Mouse (Mus musculus) splenic B cell, adult 2 months (primary cell): ENCODE results near the gene Cyb5rl.

Source experiments
- DNase-seq: peaks from one replicate; pipeline ENCODE4 v3.0.0-alpha.2; 2011; ENCODE audit warnings: low read depth, low spot score
- H3K27me3 ChIP-seq: 2 replicates; pipeline ENCODE4 v1.6.1; 2012; ENCODE audit warnings: mild to moderate bottlenecking, low read length, moderate library complexity, mixed read lengths; ENCODE audit not compliant: control insufficient read depth, poor library complexity, insufficient read depth, severe bottlenecking
- H3K36me3 ChIP-seq: 2 replicates; pipeline ENCODE4 v1.6.1; 2012; ENCODE audit warnings: mild to moderate bottlenecking, low read length, moderate library complexity, mixed read lengths; ENCODE audit not compliant: control insufficient read depth, poor library complexity, insufficient read depth, severe bottlenecking

Cyb5rl gene

GRCm38 (mm10) chr4:107066252-107067124 lies at the start of gene Cyb5rl, which contains the start of gene Mrpl37:
TSS of gene Cyb5rl (plus strand) at chr4:107066988.
TSS of gene Mrpl37 (minus strand) at chr4:107066868.
- peaks cover 1% of the 10 kb centered on the region; the same call in 1 of the 2 replicates for H3K36me3 ChIP-seq
- no peaks in the 10 kb centered on the region for H3K27me3 ChIP-seq
- DNase-seq: peak; percentile 98

GRCm38 (mm10) chr4:107017257-107017656 lies 49.5 kb upstream of the Cyb5rl start:
- DNase-seq: no peak
- Histone ChIP-seq H3K36me3 (no peaks in the 10 kb centered on the region), H3K27me3 (no peaks in the 10 kb centered on the region)

GRCm38 (mm10) chr4:107018521-107018920 lies 48.3 kb upstream of the Cyb5rl start:
- no peak for DNase-seq
- H3K27me3 ChIP-seq: no peaks in the 10 kb centered on the region
- H3K36me3 ChIP-seq: no peaks in the 10 kb centered on the region

- DNase-seq: no peak
- H3K27me3 ChIP-seq: no peaks in the 10 kb centered on the region
- H3K36me3 ChIP-seq: no peaks in the 10 kb centered on the region
Measured at GRCm38 (mm10) chr4:107019027-107019426, 47.8 kb upstream of the Cyb5rl start.

- no peak for DNase-seq
- no peaks in the 10 kb centered on the region for H3K36me3 ChIP-seq
- H3K27me3 ChIP-seq: no peaks in the 10 kb centered on the region
Measured at GRCm38 (mm10) chr4:107020287-107021000, 46.3 kb upstream of the Cyb5rl start.

GRCm38 (mm10) chr4:107021464-107021863 lies 45.3 kb upstream of the Cyb5rl start:
- no peaks in the 10 kb centered on the region for H3K36me3 ChIP-seq
- H3K27me3 ChIP-seq: no peaks in the 10 kb centered on the region
- DNase-seq: no peak

GRCm38 (mm10) chr4:107024899-107025298 lies 41.9 kb upstream of the Cyb5rl start:
- no peaks in the 10 kb centered on the region for H3K27me3 ChIP-seq
- DNase-seq: no peak
- no peaks in the 10 kb centered on the region for H3K36me3 ChIP-seq

- no peaks in the 10 kb centered on the region for H3K36me3 ChIP-seq
- H3K27me3 ChIP-seq: no peaks in the 10 kb centered on the region
- no peak for DNase-seq
Measured at GRCm38 (mm10) chr4:107025369-107025768, 41.4 kb upstream of the Cyb5rl start.

- Histone ChIP-seq H3K27me3 (no peaks in the 10 kb centered on the region), H3K36me3 (no peaks in the 10 kb centered on the region)
- DNase-seq: no peak
Measured at GRCm38 (mm10) chr4:107026451-107026850, 40.3 kb upstream of the Cyb5rl start.

- Histone ChIP-seq H3K36me3 (no peaks in the 10 kb centered on the region), H3K27me3 (no peaks in the 10 kb centered on the region)
- DNase-seq: no peak
Measured at GRCm38 (mm10) chr4:107035689-107036088, 31.1 kb upstream of the Cyb5rl start.

GRCm38 (mm10) chr4:107036985-107037384 lies 29.8 kb upstream of the Cyb5rl start:
- DNase-seq: no peak
- Histone ChIP-seq H3K36me3 (no peaks in the 10 kb centered on the region), H3K27me3 (no peaks in the 10 kb centered on the region)

- no peaks in the 10 kb centered on the region for H3K27me3 ChIP-seq
- H3K36me3 ChIP-seq: no peaks in the 10 kb centered on the region
- no peak for DNase-seq
Measured at GRCm38 (mm10) chr4:107038303-107038702, 28.5 kb upstream of the Cyb5rl start.

- H3K36me3 ChIP-seq: no peaks in the 10 kb centered on the region
- DNase-seq: no peak
- H3K27me3 ChIP-seq: no peaks in the 10 kb centered on the region
Measured at GRCm38 (mm10) chr4:107039270-107039669, 27.5 kb upstream of the Cyb5rl start.

- Histone ChIP-seq H3K27me3 (no peaks in the 10 kb centered on the region), H3K36me3 (no peaks in the 10 kb centered on the region)
- DNase-seq: no peak
Measured at GRCm38 (mm10) chr4:107042304-107042703, 24.5 kb upstream of the Cyb5rl start.

GRCm38 (mm10) chr4:107045188-107045587 lies 21.6 kb upstream of the Cyb5rl start:
- DNase-seq: no peak
- H3K36me3 ChIP-seq: no peaks in the 10 kb centered on the region
- H3K27me3 ChIP-seq: no peaks in the 10 kb centered on the region
